Comparison of ENCODE assay signal across 17 mouse cellular contexts in the genomic region with DNA sequence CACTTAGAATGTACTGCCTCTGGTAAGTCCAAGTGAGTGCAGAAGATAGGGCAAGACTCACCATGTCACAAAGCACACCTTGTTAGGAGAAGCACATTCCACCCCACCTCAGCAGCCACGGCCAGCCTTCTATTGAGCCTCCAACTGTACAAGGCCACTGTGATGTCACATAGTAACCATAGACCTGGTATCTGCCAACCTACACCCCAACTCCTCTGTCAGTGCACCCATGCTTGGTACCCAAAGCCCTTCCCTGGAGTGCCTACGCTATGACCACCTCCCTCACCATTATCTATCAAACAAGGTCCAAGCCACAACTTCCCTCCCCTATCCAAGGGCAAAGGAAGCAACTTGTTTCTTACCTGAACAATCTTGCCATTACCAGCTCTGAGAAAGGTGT. TPM values are rescaled to one million over a fixed set of nuclear protein-coding genes. Genes with fewer than 3 reads are reported as not detected.
DNase-seq lines count a peak whose midpoint lies in the region; ATAC-seq and TF ChIP-seq lines count a peak whose summit lies in the region.
"Had no signal": no experiment of that assay in that cellular context is flagged by ENCODE, and none has a peak within 500 bp of the region (broad histone marks: within the 10 kb centered on the region; RNA-seq: fewer than 3 reads in every experiment).

No protein-coding gene starts in this region.

- peak; percentile 66; the same call in 1 of the 2 replicates for TF ChIP-seq POLR2A in testis, adult 2 months (IDR thresholded peaks at IDR 0.05; ENCODE audit: control insufficient read depth, low read depth, low read length)

- peak; percentile 4 for DNase-seq in gastrocnemius, adult 2 months
- DNase-seq in gastrocnemius, postnatal 4 days (ENCODE audit: low spot score in 2 of 2), result no peak
- no peak for DNase-seq in heart, adult 9 months (ENCODE audit: low spot score in 2 of 2)
- DNase-seq in testis, postnatal 10 days (ENCODE audit: low spot score), result no peak
- DNase-seq in adrenal gland, postnatal 14 days, result no peak
- DNase-seq: adrenal gland, postnatal 10 days; cerebellum, adult 18-20 months; cerebellum, adult 9-11 months; gastrocnemius, postnatal 25 days; heart, adult 18-20 months; heart, postnatal 10 days had no signal

- 0 out of 2 replicates have a peak, but pooled peaks have one; percentile 19 for ATAC-seq in heart, embryonic 11.5 days (replicated peaks; ENCODE audit: insufficient number of reproducible peaks, low FRiP score, low TSS enrichment)
- ATAC-seq: intestine, embryonic 16.5 days had no signal

- H3K4me3 ChIP-seq in gastrocnemius, adult 2 months, result no peak overlapping the region
- H3K4me3 ChIP-seq in heart, embryonic 11.5 days (ENCODE audit: low read depth, low read length), result no peak overlapping the region
- H3K4me3 ChIP-seq in testis, adult 2 months (ENCODE audit: control insufficient read depth, low read depth, low read length), result peak overlapping the region; percentile 83
- H3K4me3 ChIP-seq: embryonic facial prominence, embryonic 10.5 days; forebrain, embryonic 13.5 days; hindbrain, embryonic 15.5 days had no signal

- TF ChIP-seq CTCF in gastrocnemius, adult 2 months (IDR thresholded peaks at IDR 0.05), result no peak
- no peak for TF ChIP-seq CTCF in testis, adult 2 months (IDR thresholded peaks at IDR 0.05; ENCODE audit: control insufficient read depth, insufficient read depth, insufficient replicate concordance, low read depth, low read length)

- H3K36me3 ChIP-seq in heart, embryonic 11.5 days (ENCODE audit: control insufficient read depth, insufficient read depth, low read length), result peaks cover 5% of the 10 kb centered on the region; the same call in 1 of the 2 replicates
- no peaks in the 10 kb centered on the region for H3K36me3 ChIP-seq in testis, adult 2 months (ENCODE audit: control insufficient read depth, insufficient read depth, low read length)

- H3K27ac ChIP-seq in gastrocnemius, adult 2 months, result peak overlapping the region; percentile 85; the same call in 1 of the 2 replicates
- no peak overlapping the region for H3K27ac ChIP-seq in heart, embryonic 11.5 days (ENCODE audit: low read depth, low read length)
- peak overlapping the region; percentile 95 for H3K27ac ChIP-seq in testis, adult 2 months (ENCODE audit: control insufficient read depth, insufficient read depth, low read depth, low read length)
- H3K27ac ChIP-seq: embryonic facial prominence, embryonic 10.5 days; forebrain, embryonic 13.5 days; hindbrain, embryonic 15.5 days had no signal

- no peak overlapping the region for H3K4me2 ChIP-seq in heart, embryonic 11.5 days
- H3K4me2 ChIP-seq: forebrain, embryonic 13.5 days; hindbrain, embryonic 15.5 days had no signal

- intact Hi-C loops in gastrocnemius, adult 2 months (cut with DNase I), result no loop called here

- H3K4me1 ChIP-seq in heart, embryonic 11.5 days (ENCODE audit: control insufficient read depth, insufficient read depth, low read length), result no peaks in the 10 kb centered on the region
- H3K4me1 ChIP-seq in testis, adult 2 months (ENCODE audit: control insufficient read depth, insufficient read depth, low read length), result no peaks in the 10 kb centered on the region
- H3K4me1 ChIP-seq: embryonic facial prominence, embryonic 10.5 days; forebrain, embryonic 13.5 days had no signal

- H3K27me3 ChIP-seq in heart, embryonic 11.5 days (ENCODE audit: control insufficient read depth, insufficient read depth, low read length), result no peaks in the 10 kb centered on the region
- no peaks in the 10 kb centered on the region for H3K27me3 ChIP-seq in testis, adult 2 months (ENCODE audit: control insufficient read depth, insufficient read depth, low read length)
- H3K27me3 ChIP-seq: forebrain, embryonic 13.5 days; hindbrain, embryonic 15.5 days had no signal

- 94% methylated on average over 2 of the region's 2 CpGs for WGBS in heart, embryonic 11.5 days (ENCODE audit: insufficient replicate concordance)

- no peak overlapping the region for H3K9ac ChIP-seq in heart, embryonic 11.5 days (ENCODE audit: low read depth, low read length)
- H3K9ac ChIP-seq: forebrain, embryonic 13.5 days; hindbrain, embryonic 15.5 days had no signal

- no peaks in the 10 kb centered on the region for H3K9me3 ChIP-seq in heart, embryonic 11.5 days (replicated peaks; ENCODE audit: control insufficient read depth, low read length)
- H3K9me3 ChIP-seq: embryonic facial prominence, embryonic 10.5 days; forebrain, embryonic 13.5 days; hindbrain, embryonic 15.5 days had no signal

RNA-seq across cellular contexts. Expression of a gene that starts 37.9 kb away (rescaled TPM):
- total RNA-seq in gastrocnemius, adult 2 months (2021), result 10 to 100 TPM; 24.9 to 25.3 TPM
- total RNA-seq in gastrocnemius, postnatal 4 days (2021), result 10 to 100 TPM; 83.0 to 96.6 TPM
- polyA plus RNA-seq in heart, embryonic 11.5 days (2014; fragmentation: Nextera tagmentation; extraction: Ambion mirVana), result 31.0 and 33.9 TPM in 2 replicates
- 17.7 and 19.4 TPM in 2 replicates for polyA plus RNA-seq in testis, adult 2 months (2012; rRNA removed)
- 69.7 and 93.2 TPM in 2 replicates for total RNA-seq in adrenal gland, postnatal 14 days (2021)
